Mouse (Mus musculus): ENCODE data around the gene Ptprt. TPM values are rescaled to one million over a fixed set of nuclear protein-coding genes. Genes with fewer than 3 reads are reported as not detected.

Gene Ptprt
- polyA plus RNA-seq, 1 experiment from 2014 or later: 0.66 TPM

GRCm38 (mm10) chr2:162118041-162118440 is 542.9 kb downstream of the Ptprt start:
- WGBS (ENCODE audit: insufficient replicate concordance): 62% methylated on average over 2 of the region's 2 CpGs
- Histone ChIP-seq H3K9me3 (replicated peaks; ENCODE audit: control insufficient read depth, low read length) (no peaks in the 10 kb centered on the region), H3K9ac (ENCODE audit: low read depth, low read length) (no peak overlapping the region), H3K4me3 (ENCODE audit: low read depth, low read length) (no peak overlapping the region), H3K27me3 (ENCODE audit: control insufficient read depth, insufficient read depth, low read length) (no peaks in the 10 kb centered on the region), H3K4me2 (no peak overlapping the region), H3K36me3 (ENCODE audit: control insufficient read depth, insufficient read depth, low read length) (no peaks in the 10 kb centered on the region), H3K4me1 (ENCODE audit: control insufficient read depth, insufficient read depth, low read length) (no peaks in the 10 kb centered on the region), H3K27ac (ENCODE audit: low read depth, low read length) (no peak overlapping the region)
- no peak for ATAC-seq (replicated peaks; ENCODE audit: insufficient number of reproducible peaks, low FRiP score, low TSS enrichment)

- ATAC-seq (replicated peaks; ENCODE audit: insufficient number of reproducible peaks, low FRiP score, low TSS enrichment): no peak
- Histone ChIP-seq H3K4me2 (no peak overlapping the region), H3K4me3 (ENCODE audit: low read depth, low read length) (no peak overlapping the region), H3K9ac (ENCODE audit: low read depth, low read length) (no peak overlapping the region), H3K4me1 (ENCODE audit: control insufficient read depth, insufficient read depth, low read length) (no peaks in the 10 kb centered on the region), H3K27ac (ENCODE audit: low read depth, low read length) (no peak overlapping the region), H3K27me3 (ENCODE audit: control insufficient read depth, insufficient read depth, low read length) (no peaks in the 10 kb centered on the region), H3K9me3 (replicated peaks; ENCODE audit: control insufficient read depth, low read length) (no peaks in the 10 kb centered on the region), H3K36me3 (ENCODE audit: control insufficient read depth, insufficient read depth, low read length) (no peaks in the 10 kb centered on the region)
- WGBS (ENCODE audit: insufficient replicate concordance): 76% methylated on average over 3 of the region's 3 CpGs
Observed at GRCm38 (mm10) chr2:162082391-162082790, 578.6 kb downstream of the Ptprt start.

GRCm38 (mm10) chr2:162080717-162081398 is 580.1 kb downstream of the Ptprt start:
- Histone ChIP-seq H3K36me3 (ENCODE audit: control insufficient read depth, insufficient read depth, low read length) (no peaks in the 10 kb centered on the region), H3K4me2 (no peak overlapping the region), H3K27ac (ENCODE audit: low read depth, low read length) (no peak overlapping the region), H3K4me1 (ENCODE audit: control insufficient read depth, insufficient read depth, low read length) (no peaks in the 10 kb centered on the region), H3K9me3 (replicated peaks; ENCODE audit: control insufficient read depth, low read length) (no peaks in the 10 kb centered on the region), H3K9ac (ENCODE audit: low read depth, low read length) (no peak overlapping the region), H3K4me3 (ENCODE audit: low read depth, low read length) (no peak overlapping the region), H3K27me3 (ENCODE audit: control insufficient read depth, insufficient read depth, low read length) (no peaks in the 10 kb centered on the region)
- ATAC-seq (replicated peaks; ENCODE audit: insufficient number of reproducible peaks, low FRiP score, low TSS enrichment): no peak
- 84% methylated on average over 1 of the region's 1 CpGs for WGBS (ENCODE audit: insufficient replicate concordance)

GRCm38 (mm10) chr2:162078571-162079280 is 582.2 kb downstream of the Ptprt start:
- Histone ChIP-seq H3K9me3 (replicated peaks; ENCODE audit: control insufficient read depth, low read length) (no peaks in the 10 kb centered on the region), H3K9ac (ENCODE audit: low read depth, low read length) (no peak overlapping the region), H3K27ac (ENCODE audit: low read depth, low read length) (no peak overlapping the region), H3K4me1 (ENCODE audit: control insufficient read depth, insufficient read depth, low read length) (no peaks in the 10 kb centered on the region), H3K36me3 (ENCODE audit: control insufficient read depth, insufficient read depth, low read length) (no peaks in the 10 kb centered on the region), H3K4me2 (no peak overlapping the region), H3K27me3 (ENCODE audit: control insufficient read depth, insufficient read depth, low read length) (no peaks in the 10 kb centered on the region), H3K4me3 (ENCODE audit: low read depth, low read length) (no peak overlapping the region)
- WGBS (ENCODE audit: insufficient replicate concordance): 88% methylated on average over 5 of the region's 5 CpGs
- ATAC-seq (replicated peaks; ENCODE audit: insufficient number of reproducible peaks, low FRiP score, low TSS enrichment): no peak

- WGBS (ENCODE audit: insufficient replicate concordance): 85% methylated on average over 3 of the region's 3 CpGs
- no peak for ATAC-seq (replicated peaks; ENCODE audit: insufficient number of reproducible peaks, low FRiP score, low TSS enrichment)
- H3K27me3 ChIP-seq (ENCODE audit: control insufficient read depth, insufficient read depth, low read length): no peaks in the 10 kb centered on the region
- H3K4me3 ChIP-seq (ENCODE audit: low read depth, low read length): no peak overlapping the region
- H3K27ac ChIP-seq (ENCODE audit: low read depth, low read length): no peak overlapping the region
- peaks cover 3% of the 10 kb centered on the region; the same call in 1 of the 2 replicates for H3K9me3 ChIP-seq (replicated peaks; ENCODE audit: control insufficient read depth, low read length)
- H3K4me1 ChIP-seq (ENCODE audit: control insufficient read depth, insufficient read depth, low read length): no peaks in the 10 kb centered on the region
- H3K9ac ChIP-seq (ENCODE audit: low read depth, low read length): no peak overlapping the region
- H3K4me2 ChIP-seq: no peak overlapping the region
- H3K36me3 ChIP-seq (ENCODE audit: control insufficient read depth, insufficient read depth, low read length): no peaks in the 10 kb centered on the region
Observed at GRCm38 (mm10) chr2:162052816-162053215, 608.1 kb downstream of the Ptprt start.

- 83% methylated on average over 4 of the region's 4 CpGs for WGBS (ENCODE audit: insufficient replicate concordance)
- no peaks in the 10 kb centered on the region for H3K36me3 ChIP-seq (ENCODE audit: control insufficient read depth, insufficient read depth, low read length)
- ATAC-seq (replicated peaks; ENCODE audit: insufficient number of reproducible peaks, low FRiP score, low TSS enrichment): no peak
Observed at GRCm38 (mm10) chr2:162050198-162050597, 610.7 kb downstream of the Ptprt start.

GRCm38 (mm10) chr2:162035615-162036014 is 625.3 kb downstream of the Ptprt start:
- Histone ChIP-seq H3K4me3 (ENCODE audit: low read depth, low read length) (no peak overlapping the region), H3K27ac (ENCODE audit: low read depth, low read length) (no peak overlapping the region), H3K36me3 (ENCODE audit: control insufficient read depth, insufficient read depth, low read length) (no peaks in the 10 kb centered on the region), H3K9ac (ENCODE audit: low read depth, low read length) (no peak overlapping the region), H3K9me3 (replicated peaks; ENCODE audit: control insufficient read depth, low read length) (no peaks in the 10 kb centered on the region), H3K27me3 (ENCODE audit: control insufficient read depth, insufficient read depth, low read length) (no peaks in the 10 kb centered on the region), H3K4me2 (no peak overlapping the region), H3K4me1 (ENCODE audit: control insufficient read depth, insufficient read depth, low read length) (no peaks in the 10 kb centered on the region)
- WGBS (ENCODE audit: insufficient replicate concordance): 62% methylated on average over 4 of the region's 4 CpGs
- ATAC-seq (replicated peaks; ENCODE audit: insufficient number of reproducible peaks, low FRiP score, low TSS enrichment): no peak

More at GRCm38 (mm10) chr2:162050198-162050597, 610.7 kb downstream of the Ptprt start:
- no peak overlapping the region for H3K4me3 ChIP-seq (ENCODE audit: low read depth, low read length)
- H3K4me1 ChIP-seq (ENCODE audit: control insufficient read depth, insufficient read depth, low read length): no peaks in the 10 kb centered on the region
- no peak overlapping the region for H3K27ac ChIP-seq (ENCODE audit: low read depth, low read length)
- H3K9me3 ChIP-seq (replicated peaks; ENCODE audit: control insufficient read depth, low read length): peaks cover 3% of the 10 kb centered on the region; the same call in 1 of the 2 replicates
- H3K4me2 ChIP-seq: no peak overlapping the region
- no peaks in the 10 kb centered on the region for H3K27me3 ChIP-seq (ENCODE audit: control insufficient read depth, insufficient read depth, low read length)
- no peak overlapping the region for H3K9ac ChIP-seq (ENCODE audit: low read depth, low read length)

GRCm38 (mm10) chr2:162031636-162032035 is 629.3 kb downstream of the Ptprt start:
- Histone ChIP-seq H3K27me3 (ENCODE audit: control insufficient read depth, insufficient read depth, low read length) (no peaks in the 10 kb centered on the region), H3K4me3 (ENCODE audit: low read depth, low read length) (no peak overlapping the region), H3K36me3 (ENCODE audit: control insufficient read depth, insufficient read depth, low read length) (no peaks in the 10 kb centered on the region), H3K9ac (ENCODE audit: low read depth, low read length) (no peak overlapping the region), H3K4me2 (no peak overlapping the region), H3K9me3 (replicated peaks; ENCODE audit: control insufficient read depth, low read length) (no peaks in the 10 kb centered on the region), H3K4me1 (ENCODE audit: control insufficient read depth, insufficient read depth, low read length) (no peaks in the 10 kb centered on the region), H3K27ac (ENCODE audit: low read depth, low read length) (no peak overlapping the region)
- WGBS (ENCODE audit: insufficient replicate concordance): 63% methylated on average over 4 of the region's 4 CpGs
- ATAC-seq (replicated peaks; ENCODE audit: insufficient number of reproducible peaks, low FRiP score, low TSS enrichment): no peak

Data from heart, embryonic 11.5 days (tissue).